ENCODE assay signal across 10 mouse cellular contexts in the genomic region with DNA sequence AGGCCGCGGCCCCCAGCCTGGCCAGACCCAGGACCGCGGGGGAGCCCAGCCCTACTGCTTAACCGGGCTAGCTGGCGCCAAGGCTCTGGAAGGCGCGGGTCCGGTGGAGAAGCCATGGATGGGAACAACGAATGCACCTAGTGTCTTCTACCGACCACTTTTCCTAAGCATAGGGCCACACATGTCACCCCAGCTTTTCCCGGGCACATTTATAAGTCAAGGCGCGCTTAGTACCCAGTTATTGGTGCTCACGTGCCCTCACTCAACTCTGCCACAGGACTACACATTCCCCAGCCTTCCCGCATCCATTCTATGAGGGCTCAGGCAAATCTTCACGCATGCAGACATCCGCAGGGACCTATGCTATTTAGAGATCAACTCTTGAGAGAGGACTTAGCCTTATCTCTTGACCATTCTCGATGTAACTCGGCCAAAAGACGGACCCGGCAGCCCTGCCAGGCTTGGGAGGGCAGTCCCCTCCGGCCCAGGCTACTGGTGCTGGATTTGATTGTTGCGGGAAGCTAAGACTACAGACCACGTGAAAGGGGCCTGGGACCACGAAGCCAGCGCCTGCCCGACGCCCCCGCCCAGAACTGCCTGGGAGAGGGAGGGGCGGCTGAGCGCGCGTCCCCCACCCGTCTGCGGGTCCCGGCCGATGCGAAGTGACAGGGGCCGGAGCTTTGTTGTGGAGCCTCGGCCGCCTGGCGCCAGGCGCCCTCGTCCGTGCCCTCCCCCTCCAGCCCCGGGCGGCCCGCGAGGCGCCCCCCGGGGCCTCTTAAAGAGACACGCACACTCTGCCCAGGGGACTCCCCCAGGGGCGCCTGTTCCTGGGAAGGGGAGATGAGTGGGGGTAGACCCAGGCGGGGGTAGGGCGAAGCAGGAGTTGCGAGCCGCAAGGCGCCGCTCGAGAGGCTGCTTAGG. TPM values are rescaled to one million over a fixed set of nuclear protein-coding genes. Genes with fewer than 3 reads are reported as not detected.
DNase-seq lines count a peak whose midpoint lies in the region; ATAC-seq lines count a peak whose summit lies in the region.
"Had no signal": no experiment of that assay in that cellular context is flagged by ENCODE, and none has a peak within 500 bp of the region (broad histone marks: within the 10 kb centered on the region; RNA-seq: fewer than 3 reads in every experiment).

No protein-coding gene starts in this region.

- peak overlapping the region; percentile 36; the same call in 1 of the 2 replicates for H3K9ac ChIP-seq in neural tube, embryonic 11.5 days (ENCODE audit: low read length)

- peak; percentile 84 for DNase-seq in heart, embryonic 10.5 days (ENCODE audit: low spot score)
- no peak for DNase-seq in heart, adult 18-20 months
- DNase-seq in forebrain, embryonic 10.5 days (ENCODE audit: extremely low spot score, low spot score): peak; percentile 56
- peak; percentile 64 for DNase-seq in kidney, postnatal 14 days
- DNase-seq in neural tube, embryonic 11.5 days (ENCODE audit: low spot score): peak; percentile 61
- DNase-seq in left cerebral cortex, postnatal 25 days (ENCODE audit: low spot score in 2 of 2): no peak

- peak overlapping the region; percentile 75 for H3K4me3 ChIP-seq in heart, embryonic 10.5 days
- peak overlapping the region; percentile 55 for H3K4me3 ChIP-seq in forebrain, embryonic 10.5 days
- H3K4me3 ChIP-seq in neural tube, embryonic 11.5 days (ENCODE audit: low read depth, low read length): peak overlapping the region; percentile 23

- H3K4me2 ChIP-seq in neural tube, embryonic 11.5 days (ENCODE audit: low read depth): peak overlapping the region; percentile 50

- H3K4me1 ChIP-seq in heart, embryonic 10.5 days: peaks cover 86% of the 10 kb centered on the region
- H3K4me1 ChIP-seq in forebrain, embryonic 10.5 days: peaks cover 75% of the 10 kb centered on the region
- peaks cover 26% of the 10 kb centered on the region for H3K4me1 ChIP-seq in neural tube, embryonic 11.5 days (ENCODE audit: control insufficient read depth, insufficient read depth, low read length)

- no peaks in the 10 kb centered on the region for H3K36me3 ChIP-seq in heart, embryonic 10.5 days
- no peaks in the 10 kb centered on the region for H3K36me3 ChIP-seq in forebrain, embryonic 10.5 days (replicated peaks)
- no peaks in the 10 kb centered on the region for H3K36me3 ChIP-seq in neural tube, embryonic 11.5 days (ENCODE audit: control insufficient read depth, insufficient read depth, low read length)

- H3K27me3 ChIP-seq in heart, embryonic 10.5 days (ENCODE audit: insufficient read depth, poor library complexity, severe bottlenecking): peaks cover 99% of the 10 kb centered on the region
- peaks cover 100% of the 10 kb centered on the region for H3K27me3 ChIP-seq in forebrain, embryonic 10.5 days (ENCODE audit: poor library complexity, severe bottlenecking)
- peaks cover 86% of the 10 kb centered on the region for H3K27me3 ChIP-seq in neural tube, embryonic 11.5 days (ENCODE audit: control insufficient read depth, insufficient read depth, low read length)

- H3K27ac ChIP-seq in heart, embryonic 10.5 days: peak overlapping the region; percentile 91
- H3K27ac ChIP-seq in forebrain, embryonic 10.5 days: peak overlapping the region; percentile 70
- no peak overlapping the region for H3K27ac ChIP-seq in neural tube, embryonic 11.5 days (ENCODE audit: low read depth, low read length)

- under 1% methylated on average over 61 of the region's 61 CpGs for WGBS in heart, embryonic 10.5 days
- 1% methylated on average over 61 of the region's 61 CpGs for WGBS in forebrain, embryonic 10.5 days
- under 1% methylated on average over 59 of the region's 61 CpGs for WGBS in neural tube, embryonic 11.5 days

- intact Hi-C loops in left cerebral cortex, postnatal 25 days (cut with DNase I): loop anchor here (2.0 to 5.0 kb wide), 2 partner anchors 311 to 357 kb away; no protein-coding TSS in a partner anchor

- peak; percentile 16; the same call in 1 of the 2 replicates for ATAC-seq in neural tube, embryonic 11.5 days (ENCODE audit: insufficient read depth, low FRiP score, low TSS enrichment)
- no peak for ATAC-seq in frontal cortex, adult (ENCODE audit: low TSS enrichment)
- ATAC-seq in erythroblast, adult 5-6 weeks (replicated peaks; ENCODE audit: low FRiP score, poor library complexity, severe bottlenecking): no peak

- H3K9me3 ChIP-seq in heart, embryonic 10.5 days: no peaks in the 10 kb centered on the region
- H3K9me3 ChIP-seq in forebrain, embryonic 10.5 days: no peaks in the 10 kb centered on the region
- no peaks in the 10 kb centered on the region for H3K9me3 ChIP-seq in neural tube, embryonic 11.5 days (ENCODE audit: control insufficient read depth, low read length)

RNA-seq across cellular contexts. Expression of gene Tbx2, which starts 2.6 kb away (rescaled TPM):
- 2.5 and 7.6 TPM in 2 replicates for polyA plus RNA-seq in heart, embryonic 10.5 days (2016; fragmentation: Nextera tagmentation; extraction: Ambion mirVana)
- 1 to 10 TPM; 3.9 to 4.9 TPM for total RNA-seq in heart, adult 18-20 months (2021)
- 2.5 and 3.2 TPM in 2 replicates for polyA plus RNA-seq in forebrain, embryonic 10.5 days (2016; fragmentation: Nextera tagmentation; extraction: Ambion mirVana)
- polyA plus RNA-seq in neural tube, embryonic 11.5 days (2014; fragmentation: Nextera tagmentation; extraction: Ambion mirVana): 4.0 and 4.7 TPM in 2 replicates
- 1 to 10 TPM; 1.8 to 2.2 TPM for total RNA-seq in left cerebral cortex, postnatal 25 days (2021)
- total RNA-seq in erythroblast, adult 5-6 weeks (2015; ENCODE audit: low replicate concordance): 0.38 TPM in 1 of 2 replicates, not detected in the other
- total RNA-seq in erythroblast, adult 5-6 weeks (2017; ENCODE audit: low replicate concordance): 0.42 and 0.85 TPM in 2 replicates

RNA-seq across cellular contexts. Expression of gene Gm11444, which starts 20.4 kb away (rescaled TPM):
- polyA plus RNA-seq in heart, embryonic 10.5 days (2016; fragmentation: Nextera tagmentation; extraction: Ambion mirVana): not detected in 2 replicates
- not detected for total RNA-seq in heart, adult 18-20 months (2021)
- polyA plus RNA-seq in forebrain, embryonic 10.5 days (2016; fragmentation: Nextera tagmentation; extraction: Ambion mirVana): not detected in 2 replicates
- not detected in 2 replicates for polyA plus RNA-seq in neural tube, embryonic 11.5 days (2014; fragmentation: Nextera tagmentation; extraction: Ambion mirVana)
- not detected for total RNA-seq in left cerebral cortex, postnatal 25 days (2021)
- not detected in 2 replicates for total RNA-seq in erythroblast, adult 5-6 weeks (2015; ENCODE audit: low replicate concordance)
- total RNA-seq in erythroblast, adult 5-6 weeks (2017; ENCODE audit: low replicate concordance): not detected in 2 replicates
- total RNA-seq: neutrophil, adult 5-6 weeks had no signal
- polyA plus RNA-seq: cortical plate, adult 2 months had no signal

RNA-seq across cellular contexts. Expression of gene Tbx4, which starts 56.4 kb away (rescaled TPM):
- 0.80 and 4.1 TPM in 2 replicates for polyA plus RNA-seq in heart, embryonic 10.5 days (2016; fragmentation: Nextera tagmentation; extraction: Ambion mirVana)
- under 1 TPM in 1 of 2 experiments, not detected in 1; 0.10 TPM for total RNA-seq in heart, adult 18-20 months (2021)
- polyA plus RNA-seq in forebrain, embryonic 10.5 days (2016; fragmentation: Nextera tagmentation; extraction: Ambion mirVana): 0.25 and 0.30 TPM in 2 replicates
- 0.20 and 0.24 TPM in 2 replicates for polyA plus RNA-seq in neural tube, embryonic 11.5 days (2014; fragmentation: Nextera tagmentation; extraction: Ambion mirVana)
- total RNA-seq in left cerebral cortex, postnatal 25 days (2021): under 1 TPM; 0.23 to 0.32 TPM
- total RNA-seq in erythroblast, adult 5-6 weeks (2015; ENCODE audit: low replicate concordance): not detected in 2 replicates
- not detected in 2 replicates for total RNA-seq in erythroblast, adult 5-6 weeks (2017; ENCODE audit: low replicate concordance)
- total RNA-seq: neutrophil, adult 5-6 weeks had no signal

Comparison
In these comparisons a context has a peak if more than half of its experiments do, and no peak if none do; other contexts are left out.
1. DNase-seq: peak in heart, embryonic 10.5 days (single experiment), forebrain, embryonic 10.5 days (single experiment), kidney, postnatal 14 days (single experiment) and neural tube, embryonic 11.5 days (single experiment); none in heart, adult 18-20 months (0 of 2) and left cerebral cortex, postnatal 25 days (0 of 2).
2. H3K4me3 ChIP-seq: peak in every context shown above with its lines; median percentile 75 in heart, embryonic 10.5 days; 55 in forebrain, embryonic 10.5 days; 23 in neural tube, embryonic 11.5 days.